Mouse (Mus musculus): ENCODE results near the gene Gadd45gip1.

Gene Gadd45gip1

DNA sequence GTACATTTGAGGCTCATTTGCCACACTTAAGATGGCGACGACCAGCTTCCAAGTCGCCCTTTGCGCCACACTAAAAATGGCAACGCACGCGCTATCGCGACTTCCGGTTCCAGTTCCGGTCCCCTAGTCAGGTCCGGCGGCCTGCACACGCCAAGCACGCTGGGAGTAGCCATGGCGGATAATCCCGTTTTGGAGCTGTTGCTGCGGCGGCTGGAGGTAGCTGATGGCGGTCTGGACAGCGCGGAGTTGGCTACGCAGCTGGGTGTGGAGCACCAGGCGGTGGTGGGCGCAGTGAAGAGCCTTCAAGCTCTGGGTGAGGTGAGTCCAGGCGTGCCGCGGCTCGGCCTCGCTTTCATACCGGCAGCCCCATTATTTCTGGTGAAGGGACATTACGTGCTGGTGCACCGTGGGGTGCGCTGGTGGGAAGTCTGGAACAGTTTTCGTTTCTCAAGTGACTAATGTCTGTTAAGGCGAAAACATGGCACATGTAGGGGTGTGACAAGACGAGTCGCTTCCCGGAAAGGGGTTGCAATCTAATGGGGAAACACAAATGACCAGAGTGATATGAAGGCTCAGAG, 25.6 kb downstream of the Gadd45gip1 start, which contains the start of gene Farsa:
Gene Farsa (plus strand): TSS at position 126 of the 578 bp plus-strand sequence.
- peak; percentile 93 for DNase-seq

DNA sequence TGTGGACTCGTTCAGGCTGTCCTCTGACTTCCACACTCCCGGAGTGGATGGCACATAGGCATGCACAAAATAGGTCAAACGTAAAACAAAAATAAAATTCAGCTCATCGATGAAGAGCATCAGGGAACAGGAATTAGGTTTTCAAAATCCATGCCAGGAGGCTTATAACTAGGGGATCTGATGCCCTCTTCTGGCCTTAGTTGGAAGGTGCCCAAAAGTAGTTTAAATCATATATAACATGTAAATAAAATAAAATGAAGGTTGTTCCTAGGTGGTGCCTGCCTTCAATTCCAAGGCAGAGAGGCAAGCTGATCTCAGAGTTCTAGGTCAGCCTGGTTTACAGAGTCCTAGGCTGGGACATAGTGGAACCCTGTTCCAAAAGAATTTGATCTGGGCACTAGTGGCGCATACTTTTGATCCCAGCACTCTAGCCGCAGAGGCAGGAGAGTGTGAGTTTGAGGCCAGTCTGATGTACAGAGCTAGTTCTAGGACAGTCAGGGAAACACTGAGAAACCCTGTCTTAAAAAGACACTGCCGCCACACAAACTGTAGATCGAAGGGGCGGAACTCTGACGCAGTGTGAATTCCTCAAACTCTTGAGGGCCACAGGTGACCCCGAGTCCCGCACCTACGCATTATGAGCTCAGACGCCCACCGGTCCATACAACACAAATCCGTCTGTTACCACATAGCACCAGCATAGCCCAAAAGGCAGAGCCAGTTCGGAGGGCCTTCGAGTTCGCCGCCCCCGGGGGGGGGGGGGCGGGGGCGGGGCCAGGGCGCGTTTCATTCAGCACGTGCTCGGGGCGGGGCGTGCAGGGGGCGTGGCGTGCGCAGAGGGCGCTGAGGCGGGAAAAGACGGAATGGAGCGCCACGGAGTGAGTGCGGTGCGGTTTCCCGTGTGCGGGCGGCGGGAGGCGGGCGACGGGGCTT, 40.3 kb downstream of the Gadd45gip1 start, which contains the start of gene Syce2:
Gene Syce2 (plus strand): TSS at position 736 of the 933 bp plus-strand sequence.
- DNase-seq: peak; percentile 74

DNA sequence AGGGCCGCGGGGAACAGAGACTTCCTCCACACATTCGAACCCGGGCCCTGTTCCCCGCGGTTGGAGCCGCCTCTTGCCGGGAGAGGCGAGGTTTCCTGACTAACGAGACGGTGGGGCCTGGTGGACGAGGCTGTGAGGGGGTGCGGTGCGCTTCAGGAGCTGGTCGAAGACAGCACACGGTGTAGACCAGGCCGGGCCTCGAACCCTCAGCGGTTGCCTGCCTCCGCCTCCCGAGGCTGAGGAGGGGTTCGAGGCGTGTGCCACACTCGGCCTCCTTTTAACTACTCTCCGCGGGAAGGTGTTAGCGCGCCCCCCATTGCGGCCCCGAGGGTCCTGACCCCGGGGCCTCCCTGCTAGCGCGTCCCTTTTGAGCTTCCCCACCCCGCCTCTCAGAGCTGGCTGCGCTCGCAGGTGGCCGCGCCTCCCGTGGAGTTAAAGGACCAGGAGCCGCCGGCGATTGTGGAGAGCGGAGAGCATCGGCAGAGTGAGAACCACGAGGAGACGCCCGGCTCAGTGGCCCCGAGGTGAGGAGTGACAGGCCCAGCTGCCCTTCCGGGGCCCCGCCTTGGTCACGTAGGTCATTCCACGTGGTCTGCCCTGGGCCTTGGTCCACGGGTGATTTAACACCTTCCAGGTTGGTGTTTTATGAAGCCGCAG, 41.1 kb downstream of the Gadd45gip1 start:
- DNase-seq: peak; percentile 19

DNA sequence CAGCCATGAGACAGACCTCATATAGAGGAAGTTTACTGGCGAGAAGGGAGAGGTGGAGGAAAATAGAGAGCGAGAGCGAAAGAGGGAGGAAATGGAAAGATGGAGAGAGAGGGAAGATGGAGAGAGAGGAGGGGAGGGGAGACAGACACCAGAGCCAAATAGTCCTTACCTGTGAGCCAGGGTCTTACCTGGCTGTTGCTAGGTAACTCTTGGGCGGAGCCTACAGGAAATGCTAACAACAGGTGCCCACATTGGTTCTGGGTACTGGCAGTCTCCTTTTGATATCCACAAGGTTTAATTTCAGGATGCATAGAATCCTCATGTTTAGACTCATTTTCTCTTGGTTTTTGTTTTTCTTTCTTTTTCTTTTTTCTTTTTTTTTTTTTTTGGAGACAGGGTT, 41.7 kb downstream of the Gadd45gip1 start:
- DNase-seq: no peak

DNA sequence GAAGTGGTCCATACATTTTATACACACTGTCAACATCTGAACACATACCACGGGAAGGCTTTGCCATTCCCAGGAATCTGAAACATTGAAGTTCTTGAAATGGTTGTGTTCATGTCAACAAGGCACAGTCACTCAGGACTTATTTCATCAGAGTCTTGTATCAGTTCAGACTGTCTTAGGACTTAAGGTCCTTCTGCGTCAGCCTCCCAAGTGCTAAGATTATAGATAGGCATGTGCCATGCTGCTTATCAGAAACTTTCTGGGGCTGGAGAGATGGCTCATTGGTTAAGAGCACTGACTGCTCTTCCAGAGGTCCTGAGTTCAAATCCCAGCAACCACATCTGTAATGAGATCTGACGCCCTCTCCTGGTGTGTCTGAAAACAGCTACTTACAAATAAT, 43.0 kb downstream of the Gadd45gip1 start:
- DNase-seq: no peak

DNA sequence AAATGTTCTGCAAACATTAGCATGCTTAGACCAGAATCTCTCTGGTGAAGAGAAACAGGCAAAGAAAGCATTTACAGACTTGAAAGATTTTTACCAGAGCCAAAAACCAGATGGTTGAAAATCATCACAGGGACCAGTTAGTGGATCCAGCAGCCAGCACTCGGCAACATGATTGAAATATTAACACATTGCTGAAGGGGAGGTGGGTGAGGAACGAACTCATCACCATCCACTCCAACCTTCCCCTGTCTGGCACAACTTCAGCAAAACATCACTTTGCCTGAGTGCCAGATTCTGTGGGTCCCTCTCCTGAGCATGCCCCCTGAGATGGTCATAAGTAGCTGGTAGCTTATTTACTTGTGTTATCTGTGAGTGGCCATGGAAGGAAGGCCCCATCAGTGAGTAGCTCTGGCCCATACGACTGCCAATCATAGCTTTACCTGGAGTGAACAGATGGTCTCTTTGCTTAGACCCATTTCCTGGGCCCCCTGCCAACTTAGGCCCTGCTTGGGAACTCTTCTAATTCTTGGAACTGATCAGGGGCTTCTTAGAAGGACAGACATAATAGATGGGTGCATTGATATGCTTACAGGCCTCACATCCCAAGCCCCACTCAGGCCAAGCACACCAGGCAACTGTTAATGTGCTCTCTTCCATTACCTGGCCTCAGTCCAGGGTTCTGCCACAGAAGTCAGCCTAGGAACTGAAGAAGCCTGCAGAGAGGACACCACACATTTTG, 46.1 kb downstream of the Gadd45gip1 start:
- DNase-seq: no peak

DNA sequence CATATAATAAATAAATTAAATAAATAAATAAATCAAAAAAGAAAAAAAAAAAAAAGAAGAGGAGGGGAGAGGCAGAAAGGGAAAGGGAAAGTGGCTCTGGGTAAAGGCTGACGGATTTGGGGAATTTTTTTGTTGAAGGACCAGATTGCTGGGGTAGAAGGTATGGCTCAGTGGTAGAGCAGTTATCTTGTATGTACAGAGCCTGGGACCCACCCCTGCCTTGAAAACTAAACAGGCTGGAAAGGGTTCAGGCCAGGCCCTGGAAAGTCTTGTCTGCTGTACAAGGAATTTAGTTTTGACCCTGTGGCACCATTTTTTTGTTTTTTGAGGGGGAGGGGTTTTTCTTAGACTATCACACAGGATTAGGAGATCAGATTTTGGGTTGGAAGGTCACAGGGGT, 47.6 kb downstream of the Gadd45gip1 start:
- DNase-seq: no peak

DNA sequence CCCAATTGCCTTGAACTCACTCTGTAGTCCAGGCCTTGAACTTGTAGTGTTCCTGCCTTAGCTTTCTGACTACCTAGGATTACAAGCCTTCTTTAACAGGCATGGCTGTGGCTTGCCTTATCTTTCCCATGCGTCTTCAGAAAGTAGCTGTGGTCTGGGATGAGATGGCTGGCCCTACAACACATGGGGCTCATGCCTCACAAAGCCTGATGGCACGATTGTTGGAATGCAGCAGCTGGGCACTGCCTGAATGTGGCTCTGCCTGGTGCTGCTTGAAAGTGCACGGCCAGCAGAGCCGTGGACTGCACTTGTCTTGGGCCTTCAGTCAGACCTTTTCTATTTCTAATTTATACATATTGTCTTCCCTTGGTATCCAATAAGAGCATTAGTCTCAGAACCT, 53.4 kb downstream of the Gadd45gip1 start:
- no peak for DNase-seq
